Mouse (Mus musculus): ENCODE data around the gene Nacc2. TPM values are rescaled to one million over a fixed set of nuclear protein-coding genes. Genes with fewer than 3 reads are reported as not detected.
A peak's percentile ranks its signal among the peaks of the same experiment; 100 is the strongest.

Gene Nacc2
- polyA plus RNA-seq (2016; fragmentation: Nextera tagmentation; extraction: Ambion mirVana), result 3.0 and 3.2 TPM in 2 replicates

DNA sequence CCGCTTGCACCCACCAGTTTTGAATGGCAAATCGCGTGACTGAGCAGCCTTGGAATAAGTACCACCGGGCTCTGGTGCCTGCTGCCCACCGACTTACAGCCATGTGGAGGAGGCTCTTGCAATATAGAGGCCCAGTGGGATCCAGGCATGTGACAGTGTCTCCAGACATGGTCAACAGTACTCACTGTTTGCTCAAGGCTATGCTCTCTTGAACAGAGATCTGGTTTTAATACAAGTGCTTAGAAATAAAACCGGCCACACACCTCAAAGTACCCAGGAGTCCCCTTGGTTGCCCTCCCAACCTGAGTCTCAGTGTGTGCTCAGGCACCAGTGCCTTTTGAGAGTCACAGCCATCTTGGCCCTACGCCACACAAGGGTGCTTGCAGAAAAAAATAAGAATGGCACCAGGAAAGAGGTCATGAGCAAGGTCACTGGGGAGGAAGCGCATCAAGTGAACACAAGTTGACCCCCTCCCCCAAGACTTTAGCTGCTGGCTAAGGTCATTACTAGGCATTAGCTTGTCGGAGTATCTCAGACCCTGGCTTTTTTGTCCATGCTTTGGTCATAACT, at the start of gene Nacc2:
TSS of gene Nacc2 (minus strand) at position 142 of the 570 bp plus-strand sequence.
- no peaks in the 10 kb centered on the region for H3K36me3 ChIP-seq
- no peak for ATAC-seq
- H3K27me3 ChIP-seq (replicated peaks), result peaks cover 68% of the 10 kb centered on the region
- H3K9me3 ChIP-seq (replicated peaks), result no peaks in the 10 kb centered on the region
- peak within 1 kb of the TSS; percentile 72 for H3K9ac ChIP-seq
- H3K4me3 ChIP-seq, result peak within 1 kb of the TSS; percentile 70
- H3K4me2 ChIP-seq, result peak within 1 kb of the TSS; percentile 78
- WGBS (ENCODE audit: insufficient replicate concordance), result 32% methylated on average over 9 of the region's 9 CpGs
- peaks cover 37% of the 10 kb centered on the region for H3K4me1 ChIP-seq
- 0 out of 2 replicates have a peak within 1 kb of the TSS, but pooled peaks have one; percentile 21 for H3K27ac ChIP-seq

DNA sequence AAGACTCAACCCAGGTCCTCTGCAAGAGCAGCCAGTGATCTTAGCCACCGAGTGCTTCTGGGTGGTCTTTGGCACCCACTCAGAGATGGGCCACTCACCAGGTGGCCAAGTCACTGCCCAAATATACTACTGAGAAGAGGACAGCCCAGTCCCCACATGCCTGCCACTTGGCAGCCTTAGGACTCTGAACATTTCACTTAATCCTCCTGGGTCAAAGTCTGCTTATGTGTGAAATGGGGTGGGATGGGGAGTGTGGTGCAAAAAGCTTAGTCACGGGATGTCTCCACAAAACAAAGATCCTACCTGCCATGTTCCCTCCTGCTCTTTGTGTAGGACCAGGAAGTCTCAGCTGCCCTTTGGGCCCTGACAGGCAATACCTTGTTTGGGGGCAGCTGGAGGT, 49.1 kb upstream of the Nacc2 start:
- Histone ChIP-seq H3K4me2 (no peak overlapping the region), H3K4me1 (peaks cover 19% of the 10 kb centered on the region), H3K4me3 (no peak overlapping the region), H3K9ac (no peak overlapping the region), H3K27me3 (replicated peaks) (peaks cover 88% of the 10 kb centered on the region), H3K36me3 (no peaks in the 10 kb centered on the region), H3K27ac (no peak overlapping the region), H3K9me3 (replicated peaks) (no peaks in the 10 kb centered on the region)
- ATAC-seq, result no peak
- 43% methylated on average over 2 of the region's 2 CpGs for WGBS (ENCODE audit: insufficient replicate concordance)

DNA sequence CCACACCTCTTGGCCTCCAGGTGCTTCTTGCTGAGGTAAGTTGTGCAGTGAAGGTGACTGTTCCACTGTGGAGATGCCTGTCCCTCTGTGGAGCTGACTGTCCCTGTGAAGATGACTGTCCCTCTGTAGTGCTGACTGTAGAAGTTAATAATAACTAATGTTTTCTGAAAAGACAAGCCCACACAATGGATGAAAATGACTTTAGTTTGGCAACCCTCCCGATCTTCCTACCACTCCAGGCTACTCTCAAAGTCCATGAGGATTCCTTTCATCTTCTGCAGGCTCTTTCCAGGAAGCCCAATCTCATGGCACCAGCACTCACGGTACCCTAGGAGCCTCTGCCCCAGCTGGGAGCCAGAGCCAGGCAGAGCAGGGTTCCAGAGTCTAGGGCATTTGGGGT, 47.4 kb upstream of the Nacc2 start:
- H3K4me1 ChIP-seq, result peaks cover 2% of the 10 kb centered on the region; the same call in 1 of the 2 replicates
- peaks cover 84% of the 10 kb centered on the region for H3K27me3 ChIP-seq (replicated peaks)
- WGBS (ENCODE audit: insufficient replicate concordance), result 38% methylated on average over 2 of the region's 2 CpGs

DNA sequence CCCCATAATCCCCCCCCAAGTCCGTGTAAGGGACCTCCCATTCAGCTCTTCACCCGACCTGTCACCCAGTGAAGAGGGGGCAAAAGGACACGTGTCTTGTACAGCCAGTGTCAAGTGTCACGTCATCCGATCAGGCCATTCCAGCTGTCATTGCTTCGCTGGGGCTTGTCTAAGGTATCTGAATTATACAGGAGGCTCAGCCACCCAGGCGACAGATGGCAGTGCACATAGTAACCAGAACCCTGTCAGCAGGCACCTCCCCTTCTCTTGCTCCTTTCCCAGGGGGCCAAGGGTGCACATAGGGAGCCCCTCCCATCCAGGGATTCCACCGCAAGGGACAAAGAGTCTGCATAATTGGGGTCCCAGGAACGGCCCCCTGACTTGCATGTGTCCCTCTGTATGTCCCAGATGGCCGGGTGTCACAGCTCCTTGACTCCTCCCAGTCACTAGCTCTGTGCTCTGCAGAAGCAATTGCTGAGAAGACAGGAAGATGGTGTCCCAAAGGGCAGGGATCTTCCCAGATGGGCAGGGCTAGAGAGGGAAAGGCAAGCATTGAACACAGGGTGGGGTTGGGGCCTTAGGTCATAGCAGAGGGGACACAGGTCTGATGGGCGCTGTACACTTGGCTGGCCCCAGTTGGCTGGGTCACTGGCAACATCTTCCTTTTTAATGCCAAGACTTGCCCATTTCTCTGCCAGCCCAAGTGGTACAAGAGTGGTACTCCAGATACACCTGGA, 46.0 kb upstream of the Nacc2 start:
- H3K4me1 ChIP-seq, result no peaks in the 10 kb centered on the region
- H3K4me2 ChIP-seq, result no peak overlapping the region
- no peak overlapping the region for H3K4me3 ChIP-seq
- no peak overlapping the region for H3K27ac ChIP-seq
- ATAC-seq, result no peak
- no peak overlapping the region for H3K9ac ChIP-seq
- WGBS (ENCODE audit: insufficient replicate concordance), result 43% methylated on average over 11 of the region's 11 CpGs
- H3K9me3 ChIP-seq (replicated peaks), result no peaks in the 10 kb centered on the region
- peaks cover 72% of the 10 kb centered on the region for H3K27me3 ChIP-seq (replicated peaks)
- H3K36me3 ChIP-seq, result no peaks in the 10 kb centered on the region

More for the DNA sequence above, 47.4 kb upstream of the Nacc2 start:
- Histone ChIP-seq H3K27ac (no peak overlapping the region), H3K9ac (no peak overlapping the region), H3K4me3 (no peak overlapping the region), H3K9me3 (replicated peaks) (no peaks in the 10 kb centered on the region), H3K4me2 (no peak overlapping the region), H3K36me3 (no peaks in the 10 kb centered on the region)
- no peak for ATAC-seq

DNA sequence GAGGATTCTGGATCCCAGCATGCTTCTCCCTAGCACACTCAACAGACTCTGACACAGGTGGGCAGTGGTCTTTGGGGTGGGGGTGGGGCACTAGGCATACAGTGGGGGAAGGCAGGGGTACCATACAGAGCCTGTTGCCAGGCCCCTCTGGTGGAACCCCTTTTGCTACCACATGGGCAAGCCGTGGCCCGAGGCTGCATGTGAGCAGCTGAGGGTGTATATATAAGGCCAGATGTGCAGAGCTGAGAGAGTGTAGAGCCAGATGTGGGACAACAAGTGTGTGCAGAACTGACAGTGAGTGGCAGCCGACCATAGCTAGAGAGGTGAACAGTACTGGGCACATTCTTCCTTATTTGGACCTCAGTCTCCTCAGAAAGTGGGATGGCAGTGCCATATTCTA, 43.9 kb upstream of the Nacc2 start:
- H3K27me3 ChIP-seq (replicated peaks), result peaks cover 53% of the 10 kb centered on the region
- no peaks in the 10 kb centered on the region for H3K36me3 ChIP-seq
- no peaks in the 10 kb centered on the region for H3K9me3 ChIP-seq (replicated peaks)
- H3K4me2 ChIP-seq, result no peak overlapping the region
- no peak overlapping the region for H3K4me3 ChIP-seq
- no peak overlapping the region for H3K9ac ChIP-seq
- no peak for ATAC-seq
- no peak overlapping the region for H3K27ac ChIP-seq
- WGBS (ENCODE audit: insufficient replicate concordance), result 71% methylated on average over 3 of the region's 3 CpGs
- H3K4me1 ChIP-seq, result no peaks in the 10 kb centered on the region

DNA sequence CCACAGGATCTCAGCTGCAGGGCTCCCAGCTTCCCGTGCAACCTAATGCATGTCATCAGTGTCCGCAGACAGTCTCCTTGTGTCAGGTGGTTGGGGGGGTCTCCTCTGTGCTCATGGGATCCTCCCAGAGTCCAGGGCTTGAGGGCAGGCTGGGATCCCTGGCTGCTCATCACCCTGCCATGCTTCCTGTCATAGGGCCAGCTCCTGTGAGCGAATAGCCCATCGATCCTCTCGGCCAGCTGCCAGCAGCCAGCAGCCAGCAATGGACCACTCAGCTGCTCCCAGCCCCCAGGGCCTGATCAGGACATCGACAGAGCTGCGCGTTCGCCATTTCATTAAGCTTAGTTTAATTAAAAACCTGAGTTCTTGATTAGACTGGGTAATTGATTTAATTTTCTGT, 35.0 kb upstream of the Nacc2 start:
- Histone ChIP-seq H3K9ac (no peak overlapping the region), H3K4me3 (no peak overlapping the region), H3K36me3 (no peaks in the 10 kb centered on the region), H3K9me3 (replicated peaks) (no peaks in the 10 kb centered on the region), H3K27me3 (replicated peaks) (peaks cover 7% of the 10 kb centered on the region; the same call in 1 of the 2 replicates), H3K4me1 (peaks cover 31% of the 10 kb centered on the region), H3K27ac (no peak overlapping the region), H3K4me2 (no peak overlapping the region)
- 86% methylated on average over 9 of the region's 9 CpGs for WGBS (ENCODE audit: insufficient replicate concordance)
- no peak for ATAC-seq

DNA sequence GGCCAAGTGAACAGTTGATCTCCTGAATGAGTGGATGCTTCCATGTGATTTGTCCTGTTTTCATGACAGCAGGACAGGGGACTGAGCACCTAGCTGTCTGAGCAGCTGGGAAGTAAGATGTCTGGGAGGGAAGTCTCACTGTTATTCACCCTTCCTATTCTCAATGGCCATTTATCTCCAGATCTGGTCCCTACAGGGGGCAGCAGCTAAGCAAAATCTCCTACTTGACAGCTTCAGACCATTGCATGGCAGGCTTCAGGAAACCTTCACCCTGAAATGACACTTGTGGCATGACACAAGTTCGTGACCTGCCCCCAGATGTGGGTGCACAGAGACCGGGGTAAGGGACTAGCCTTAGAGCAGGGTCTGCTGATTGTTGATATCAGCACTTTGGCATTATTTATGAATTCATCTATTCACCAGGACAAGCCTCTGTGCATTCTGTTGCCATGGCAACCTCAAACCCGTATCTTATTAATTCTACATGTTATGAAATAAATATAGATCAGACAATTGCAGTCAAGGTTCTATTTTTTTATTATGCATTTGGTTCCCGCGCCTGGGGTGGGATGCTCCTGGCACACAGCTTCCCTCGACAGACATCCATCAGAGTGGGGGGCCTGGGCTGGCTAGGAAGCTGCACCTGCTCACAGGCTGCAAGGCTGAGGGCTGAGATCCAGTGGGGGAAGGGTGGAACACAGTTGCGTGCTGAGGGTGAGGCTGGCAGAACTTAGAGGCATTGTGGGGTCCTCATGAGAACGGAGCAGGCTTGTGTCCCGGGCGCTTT, 33.4 kb upstream of the Nacc2 start:
- H3K36me3 ChIP-seq, result no peaks in the 10 kb centered on the region
- H3K4me1 ChIP-seq, result peaks cover 35% of the 10 kb centered on the region
- H3K9ac ChIP-seq, result no peak overlapping the region
- no peak overlapping the region for H3K27ac ChIP-seq
- H3K27me3 ChIP-seq (replicated peaks), result peaks cover 7% of the 10 kb centered on the region; the same call in 1 of the 2 replicates
- WGBS (ENCODE audit: insufficient replicate concordance), result 69% methylated on average over 10 of the region's 10 CpGs
- no peak overlapping the region for H3K4me3 ChIP-seq
- no peak overlapping the region for H3K4me2 ChIP-seq
- no peaks in the 10 kb centered on the region for H3K9me3 ChIP-seq (replicated peaks)
- ATAC-seq, result no peak

DNA sequence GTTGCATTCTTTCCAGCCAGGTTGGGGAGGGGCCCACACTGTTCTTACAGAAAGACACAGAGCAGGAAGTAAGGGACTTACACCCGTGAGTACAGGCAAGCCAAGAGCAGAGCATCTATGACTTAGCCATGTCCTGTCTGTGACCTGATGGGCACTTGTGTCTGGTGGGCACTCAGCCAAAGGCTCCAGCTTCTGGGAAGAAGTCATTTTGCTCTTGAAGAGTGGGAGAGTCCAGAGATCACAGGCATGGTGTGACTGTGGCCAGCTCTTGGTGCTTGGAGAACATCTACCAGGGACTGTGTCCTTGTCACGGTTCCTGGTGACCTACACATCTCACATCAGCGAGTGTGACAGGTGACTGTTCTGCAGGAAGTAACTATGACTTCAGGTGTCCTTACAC, 32.7 kb upstream of the Nacc2 start:
- H3K36me3 ChIP-seq, result no peaks in the 10 kb centered on the region
- H3K4me2 ChIP-seq, result no peak overlapping the region
- H3K27ac ChIP-seq, result no peak overlapping the region
- H3K4me3 ChIP-seq, result no peak overlapping the region
- H3K9me3 ChIP-seq (replicated peaks), result no peaks in the 10 kb centered on the region
- no peak overlapping the region for H3K9ac ChIP-seq
- no peak for ATAC-seq
- WGBS (ENCODE audit: insufficient replicate concordance), result 44% methylated on average over 3 of the region's 3 CpGs
- H3K27me3 ChIP-seq (replicated peaks), result peaks cover 7% of the 10 kb centered on the region; the same call in 1 of the 2 replicates
- peaks cover 35% of the 10 kb centered on the region for H3K4me1 ChIP-seq

DNA sequence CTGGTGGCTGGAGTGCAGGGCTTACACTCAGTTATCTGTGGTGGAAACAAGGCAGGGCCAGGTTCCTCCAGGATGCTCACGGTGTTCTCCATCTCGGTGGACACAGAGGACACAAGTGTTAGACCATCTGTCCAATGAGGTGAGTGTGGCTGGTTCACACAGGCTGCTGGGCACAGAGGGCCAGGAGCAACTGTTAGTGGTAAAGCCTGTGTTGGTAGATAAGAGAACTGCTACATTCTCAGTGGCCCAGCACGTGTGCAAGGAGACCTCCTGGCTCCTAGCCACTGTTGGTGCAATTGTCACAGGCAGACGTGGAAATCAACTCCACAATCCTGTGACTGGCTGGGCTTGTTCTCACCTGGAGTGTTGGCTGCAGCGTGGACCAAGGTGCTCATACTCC, 31.6 kb upstream of the Nacc2 start:
- 25% methylated on average over 5 of the region's 5 CpGs for WGBS (ENCODE audit: insufficient replicate concordance)
- Histone ChIP-seq H3K27me3 (replicated peaks) (peaks cover 7% of the 10 kb centered on the region; the same call in 1 of the 2 replicates), H3K4me1 (peaks cover 35% of the 10 kb centered on the region), H3K9me3 (replicated peaks) (no peaks in the 10 kb centered on the region), H3K4me3 (no peak overlapping the region), H3K9ac (no peak overlapping the region), H3K27ac (peak overlapping the region; percentile 1; the same call in 1 of the 2 replicates), H3K4me2 (no peak overlapping the region; the same call in 1 of the 2 replicates), H3K36me3 (no peaks in the 10 kb centered on the region)
- peak; percentile 79 for ATAC-seq

DNA sequence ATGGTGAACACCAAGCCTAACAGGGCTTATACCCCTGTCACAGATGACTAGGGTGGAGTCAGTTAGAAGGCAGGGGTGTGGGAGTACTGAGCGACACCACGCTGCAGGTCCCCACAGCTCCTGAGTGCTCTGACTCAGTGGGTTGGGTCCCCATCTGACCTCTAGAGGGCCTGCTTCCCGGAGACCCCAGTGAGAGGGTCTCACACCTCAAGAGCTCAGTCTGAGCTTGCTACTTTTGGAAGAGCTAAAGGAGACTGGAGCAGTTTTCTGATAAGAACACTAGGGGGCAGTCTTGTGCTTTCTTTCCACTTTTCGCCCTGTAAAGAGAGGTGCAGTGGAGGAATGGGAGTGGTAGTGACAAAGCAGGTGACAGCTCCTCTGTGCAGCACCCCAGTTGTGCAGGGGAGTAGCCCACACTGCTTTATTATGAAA, 30.9 kb upstream of the Nacc2 start:
- no peaks in the 10 kb centered on the region for H3K9me3 ChIP-seq (replicated peaks)
- peak; percentile 75 for ATAC-seq
- peaks cover 7% of the 10 kb centered on the region; the same call in 1 of the 2 replicates for H3K27me3 ChIP-seq (replicated peaks)
- H3K9ac ChIP-seq, result no peak overlapping the region
- H3K36me3 ChIP-seq, result no peaks in the 10 kb centered on the region
- WGBS (ENCODE audit: insufficient replicate concordance), result 18% methylated on average over 4 of the region's 4 CpGs
- H3K27ac ChIP-seq, result peak overlapping the region; percentile 1; the same call in 1 of the 2 replicates
- no peak overlapping the region for H3K4me3 ChIP-seq
- no peak overlapping the region; the same call in 1 of the 2 replicates for H3K4me2 ChIP-seq
- H3K4me1 ChIP-seq, result peaks cover 35% of the 10 kb centered on the region

DNA sequence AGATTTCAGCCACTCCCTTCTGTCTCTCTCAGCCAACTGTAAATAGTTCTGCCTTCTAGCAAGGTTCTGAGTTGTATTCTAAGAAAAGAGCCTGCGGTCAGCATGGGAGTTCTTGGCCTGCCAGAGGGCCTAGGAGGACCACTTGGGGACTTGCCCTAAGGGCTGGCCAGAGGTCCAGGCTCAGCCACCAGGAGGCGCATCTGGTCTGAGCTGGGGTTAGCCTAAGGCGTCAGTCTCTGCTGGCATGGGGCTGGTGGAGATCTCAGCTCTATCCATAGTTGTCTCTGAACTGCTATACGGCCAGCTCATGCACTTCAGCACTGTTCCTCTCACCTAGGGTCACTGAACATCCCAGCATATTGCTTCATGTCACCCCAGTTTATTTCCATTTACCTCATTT, 30.3 kb upstream of the Nacc2 start:
- peak; percentile 51 for ATAC-seq
- no peak overlapping the region for H3K9ac ChIP-seq
- 33% methylated on average over 4 of the region's 4 CpGs for WGBS (ENCODE audit: insufficient replicate concordance)
- H3K4me2 ChIP-seq, result no peak overlapping the region
- H3K36me3 ChIP-seq, result no peaks in the 10 kb centered on the region
- H3K27me3 ChIP-seq (replicated peaks), result peaks cover 7% of the 10 kb centered on the region; the same call in 1 of the 2 replicates
- H3K4me3 ChIP-seq, result no peak overlapping the region
- H3K4me1 ChIP-seq, result peaks cover 35% of the 10 kb centered on the region
- H3K9me3 ChIP-seq (replicated peaks), result no peaks in the 10 kb centered on the region
- no peak overlapping the region for H3K27ac ChIP-seq

All from liver, embryonic 12.5 days (tissue).